Mouse (Mus musculus) forebrain, postnatal 0 days (tissue): ENCODE measurements at regions not wholly inside any gene's neighbourhood (a gene's known extent, or its start where the extent isn't known, plus 50 kb on each side); places are given as distances from the start of the nearest gene placed in this dataset.
A peak's percentile ranks its signal among the peaks of the same experiment; 100 is the strongest.

ENCODE experiments used
- ATAC-seq: fragments of 200-750 bp; cut with Nextera tagmentation; 2 replicates; pipeline ENCODE4 v1.8.0; 2017; ENCODE audit warnings: mild to moderate bottlenecking, moderate library complexity
- DNase-seq: peaks from one replicate; pipeline ENCODE4 v3.0.0-alpha.2; 2015
- H3K27ac ChIP-seq: fragments of 300-500 bp; sonication (generic); 2 replicates; pipeline ENCODE4 v1.5.1; 2014; ENCODE audit warnings: low read depth, mild to moderate bottlenecking, antibody characterized with exemption, low read length, moderate library complexity, mixed read lengths
- H3K27me3 ChIP-seq: fragments of 300-500 bp; sonication (generic); 2 replicates; pipeline ENCODE4 v1.6.1; 2014; ENCODE audit warnings: mild to moderate bottlenecking, low read length, mixed read lengths; ENCODE audit not compliant: insufficient read depth
- H3K36me3 ChIP-seq: fragments of 300-500 bp; sonication (generic); 2 replicates; pipeline ENCODE4 v1.6.1; 2014; ENCODE audit warnings: mild to moderate bottlenecking, moderate library complexity; ENCODE audit not compliant: insufficient read depth
- H3K4me1 ChIP-seq: fragments of 300-500 bp; sonication (generic); 2 replicates; pipeline ENCODE4 v1.6.1; 2014; ENCODE audit warnings: antibody characterized with exemption; ENCODE audit not compliant: insufficient read depth
- H3K4me2 ChIP-seq: fragments of 300-500 bp; sonication (generic); 2 replicates; pipeline ENCODE4 v1.6.1; 2014; ENCODE audit warnings: low read depth, mild to moderate bottlenecking, moderate library complexity
- H3K4me3 ChIP-seq: fragments of 300-500 bp; sonication (generic); 2 replicates; pipeline ENCODE4 v1.5.1; 2014; ENCODE audit warnings: low read depth, low read length, mixed read lengths
- H3K9ac ChIP-seq: fragments of 300-500 bp; sonication (generic); 2 replicates; pipeline ENCODE4 v1.6.1; 2014; ENCODE audit warnings: mild to moderate bottlenecking
- H3K9me3 ChIP-seq: fragments of 300-500 bp; sonication (generic); 2 replicates; pipeline ENCODE4 v1.6.1; 2016; ENCODE audit warnings: low read length
- CTCF ChIP-seq: sonication (generic); IDR thresholded peaks from 2 replicates; pipeline ENCODE4 v1.5.1; 2016; ENCODE audit warnings: antibody characterized with exemption, control low read depth, low read depth
- WGBS: fragments of 180-500 bp; shearing (Covaris S2); extraction: QIAGEN DNeasy Blood & Tissue Kit; methylation state at CpG from one replicate; pipeline ENCODE4 v1.1.7; 2014; 5-methylcytosine and 5-hydroxymethylcytosine counted together

DNA sequence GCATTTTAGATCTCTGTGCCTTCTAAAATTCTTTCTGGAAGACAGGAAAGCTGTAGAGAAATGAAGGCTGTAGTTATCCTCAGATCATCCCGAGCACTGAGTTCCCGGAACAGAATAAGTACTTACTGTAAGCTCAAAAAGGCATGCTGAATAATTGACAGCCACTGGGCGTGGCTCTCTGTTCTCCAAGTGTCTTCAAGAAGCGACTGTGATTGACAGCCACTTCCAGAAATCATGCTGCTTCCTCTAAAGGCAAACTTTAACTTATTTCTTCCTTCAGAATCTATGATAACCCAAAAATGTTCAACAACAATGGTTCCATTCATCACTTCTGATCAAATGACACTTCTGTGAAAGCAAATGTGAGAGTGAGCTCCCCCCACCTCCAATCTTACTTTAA is 870.3 kb upstream of the Pou3f3 start:
- no peak overlapping the region for H3K9ac ChIP-seq
- no peaks in the 10 kb centered on the region for H3K4me1 ChIP-seq
- DNase-seq (peak; percentile 63), ATAC-seq (peak; percentile 69; the same call in 1 of the 2 replicates)
- no peaks in the 10 kb centered on the region for H3K36me3 ChIP-seq
- no peak overlapping the region for H3K4me2 ChIP-seq
- H3K4me3 ChIP-seq = no peak overlapping the region
- no peaks in the 10 kb centered on the region for H3K9me3 ChIP-seq
- 53% methylated on average over 4 of the region's 4 CpGs for WGBS
- TF ChIP-seq CTCF = no peak
- no peaks in the 10 kb centered on the region for H3K27me3 ChIP-seq
- no peak overlapping the region for H3K27ac ChIP-seq

DNA sequence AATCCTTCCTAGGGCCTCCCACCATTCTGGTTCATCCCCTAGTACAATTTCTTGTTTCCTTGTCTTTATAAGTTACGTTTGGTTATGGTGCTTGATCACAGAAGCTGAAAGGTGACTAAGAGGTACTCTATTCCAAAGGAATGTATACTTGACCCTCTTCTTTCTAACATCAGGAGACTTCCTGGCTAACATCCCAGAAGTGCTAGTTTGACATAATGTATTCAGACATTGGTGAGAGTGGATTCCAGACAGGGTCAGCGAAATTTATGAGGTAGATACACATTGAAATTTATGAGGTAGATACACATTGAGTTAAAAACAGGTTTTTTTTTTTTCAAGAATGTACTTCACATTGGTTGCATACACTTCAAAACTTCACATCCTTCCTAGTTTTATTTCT is 863.9 kb upstream of the Pou3f3 start:
- Histone ChIP-seq H3K9ac (no peak overlapping the region), H3K27ac (no peak overlapping the region), H3K27me3 (no peaks in the 10 kb centered on the region), H3K4me2 (no peak overlapping the region), H3K4me3 (no peak overlapping the region), H3K9me3 (no peaks in the 10 kb centered on the region), H3K36me3 (no peaks in the 10 kb centered on the region), H3K4me1 (peaks cover 3% of the 10 kb centered on the region; the same call in 1 of the 2 replicates)
- ATAC-seq (no peak), DNase-seq (no peak)
- 70% methylated on average over 2 of the region's 2 CpGs for WGBS
- TF ChIP-seq CTCF = no peak
